Mouse (Mus musculus): ENCODE results near the gene Taz. TPM values are rescaled to one million over a fixed set of nuclear protein-coding genes. Genes with fewer than 3 reads are reported as not detected.
A peak's percentile ranks its signal among the peaks of the same experiment; 100 is the strongest.

Gene Taz
- 93.6 and 101 TPM in 2 replicates for polyA plus RNA-seq (2015; fragmentation: Nextera tagmentation; extraction: Ambion mirVana)

DNA sequence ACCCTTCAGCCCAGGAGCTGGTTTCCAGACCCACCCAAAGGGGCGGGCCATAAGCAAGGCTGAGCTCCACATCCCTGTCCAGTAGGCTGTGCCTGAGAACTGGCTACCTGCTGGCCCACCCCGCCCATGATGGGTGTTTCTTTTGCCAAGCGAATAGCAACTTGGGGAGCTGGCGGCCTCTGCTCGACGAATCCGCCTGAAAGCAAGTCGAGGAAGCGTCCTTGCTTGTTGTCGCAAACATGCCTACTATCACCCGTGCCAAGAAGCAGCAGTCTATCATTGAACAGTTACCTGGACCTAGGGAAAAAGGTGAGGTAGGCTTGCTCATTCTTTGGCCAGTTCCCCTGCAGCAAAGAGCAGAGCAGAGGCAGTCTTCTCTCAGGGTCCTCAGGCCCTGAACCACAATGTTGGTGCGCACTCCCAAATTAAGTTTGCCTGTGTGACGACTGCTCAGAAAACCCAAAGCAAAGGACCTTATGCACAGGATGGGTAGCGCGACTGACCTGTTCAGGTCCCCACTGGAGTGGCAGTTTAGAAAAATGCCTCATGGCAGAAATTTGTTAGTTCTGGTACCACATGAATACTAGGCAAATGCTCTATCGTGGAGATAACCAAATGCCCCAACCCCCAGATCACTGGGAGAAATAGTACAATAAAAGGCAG, at the start of gene Taz, which contains the start of gene Dnase1l1:
TSS of gene Taz (plus strand) at position 181 of the 663 bp plus-strand sequence.
TSS of gene Dnase1l1 (minus strand) at position 606 of the 663 bp plus-strand sequence.
- H3K4me3 ChIP-seq = peak within 1 kb of the TSS; percentile 51
- ATAC-seq (replicated peaks) = peak; percentile 66
- peak within 1 kb of the TSS; percentile 86 for H3K27ac ChIP-seq (replicated peaks)
- no peaks in the 10 kb centered on the region for H3K27me3 ChIP-seq
- no peaks in the 10 kb centered on the region for H3K9me3 ChIP-seq
- H3K4me1 ChIP-seq = peaks cover 19% of the 10 kb centered on the region
- no peaks in the 10 kb centered on the region for H3K36me3 ChIP-seq
- peak within 1 kb of the TSS; percentile 67 for H3K4me2 ChIP-seq (replicated peaks)
- H3K9ac ChIP-seq (replicated peaks) = peak within 1 kb of the TSS; percentile 71
- WGBS = 22% methylated on average over 16 of the region's 16 CpGs

DNA sequence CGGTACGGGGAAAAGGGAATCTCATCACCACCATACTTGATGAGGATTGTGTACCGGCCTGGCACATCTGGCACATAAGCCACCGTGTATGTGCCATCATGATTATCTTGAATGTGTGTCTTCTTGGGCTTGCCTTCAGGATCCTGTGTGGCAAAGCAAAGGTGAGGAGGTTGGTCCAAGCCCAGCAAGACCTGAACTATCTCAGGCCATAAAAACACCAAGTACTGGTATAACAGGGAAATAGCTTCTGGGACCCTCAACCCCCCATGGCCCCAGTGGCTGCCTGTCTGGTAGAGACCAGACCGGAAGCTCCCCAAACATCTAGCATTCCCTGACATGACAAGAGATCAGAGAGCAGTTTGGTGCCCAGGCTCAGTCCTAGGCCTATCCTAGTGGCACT, 48.5 kb upstream of the Taz start:
- Histone ChIP-seq H3K27ac (replicated peaks) (no peak overlapping the region), H3K27me3 (no peaks in the 10 kb centered on the region), H3K4me1 (no peaks in the 10 kb centered on the region), H3K9me3 (no peaks in the 10 kb centered on the region), H3K9ac (replicated peaks) (no peak overlapping the region), H3K4me3 (no peak overlapping the region), H3K36me3 (peaks cover 87% of the 10 kb centered on the region), H3K4me2 (replicated peaks) (no peak overlapping the region)
- no peak for ATAC-seq (replicated peaks)
- WGBS = 94% methylated on average over 5 of the region's 5 CpGs

DNA sequence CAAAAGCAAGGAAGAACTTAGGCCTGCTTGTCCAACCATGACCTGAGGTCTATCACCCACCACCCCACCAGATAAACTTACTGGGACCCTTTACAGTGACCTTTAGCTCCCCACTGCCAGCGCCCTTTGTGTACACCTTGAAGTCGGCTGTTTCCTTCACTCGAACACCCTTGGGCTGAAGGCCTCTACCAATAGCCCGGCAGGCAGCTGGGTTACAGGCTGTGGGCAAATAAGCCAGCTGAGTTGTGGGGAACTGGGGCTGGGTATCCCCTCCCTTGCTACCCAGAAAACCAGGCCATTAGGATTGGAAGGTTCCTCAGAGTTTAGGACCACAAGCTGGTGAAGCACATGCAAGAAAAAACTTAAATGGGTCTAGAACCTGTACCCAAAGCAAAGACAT, 41.4 kb upstream of the Taz start:
- Histone ChIP-seq H3K9ac (replicated peaks) (no peak overlapping the region), H3K4me3 (no peak overlapping the region), H3K27me3 (no peaks in the 10 kb centered on the region), H3K4me2 (replicated peaks) (no peak overlapping the region), H3K9me3 (no peaks in the 10 kb centered on the region), H3K27ac (replicated peaks) (no peak overlapping the region), H3K36me3 (peaks cover 67% of the 10 kb centered on the region), H3K4me1 (peaks cover 16% of the 10 kb centered on the region)
- no peak for ATAC-seq (replicated peaks)
- WGBS = 94% methylated on average over 4 of the region's 4 CpGs

DNA sequence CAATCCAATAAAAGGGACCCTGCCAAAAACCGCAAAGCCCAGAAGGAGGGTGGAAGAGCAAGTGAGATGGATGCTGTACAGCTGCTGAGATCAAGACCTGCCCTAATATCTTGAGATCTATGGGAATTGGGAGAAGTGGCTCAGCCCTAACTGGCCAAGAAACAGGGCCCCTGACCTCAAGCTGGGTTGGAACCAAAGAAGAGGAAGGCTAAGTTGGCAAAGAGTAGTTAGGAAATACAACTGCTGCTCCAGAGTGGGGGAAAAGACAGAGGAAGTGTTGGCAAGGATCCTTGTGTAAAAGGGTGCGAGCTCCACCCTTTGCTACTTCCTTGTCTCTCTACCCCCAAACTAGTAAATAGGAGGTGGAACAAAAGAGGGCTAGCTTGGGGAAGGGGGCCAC, 38.3 kb upstream of the Taz start:
- Histone ChIP-seq H3K4me3 (peak overlapping the region; percentile 62), H3K9me3 (no peaks in the 10 kb centered on the region), H3K27me3 (no peaks in the 10 kb centered on the region), H3K4me2 (replicated peaks) (peak overlapping the region; percentile 56), H3K4me1 (peaks cover 16% of the 10 kb centered on the region), H3K27ac (replicated peaks) (no peak overlapping the region), H3K36me3 (peaks cover 45% of the 10 kb centered on the region), H3K9ac (replicated peaks) (no peak overlapping the region)
- no peak for ATAC-seq (replicated peaks)
- WGBS = 88% methylated on average over 2 of the region's 2 CpGs

DNA sequence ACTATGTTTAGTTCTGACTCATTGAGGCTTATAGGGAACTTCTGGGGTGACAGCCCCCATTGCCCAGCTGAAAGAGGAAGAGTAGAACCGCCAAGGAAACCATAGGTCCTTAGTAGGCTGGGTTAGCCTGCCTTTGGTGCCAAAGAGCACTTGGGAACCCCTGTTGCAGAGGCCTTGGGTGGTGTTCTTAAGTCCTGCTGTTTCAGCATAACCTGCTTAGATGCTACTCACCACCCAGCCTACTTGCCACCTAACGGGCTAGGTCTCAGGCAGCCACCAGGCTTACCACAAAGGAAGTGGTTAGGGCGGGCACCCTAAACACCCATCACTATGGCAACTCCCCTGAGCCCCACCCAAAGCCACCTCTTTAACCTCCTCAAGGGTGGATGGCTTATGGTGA, 37.9 kb upstream of the Taz start:
- 50% methylated on average over 3 of the region's 3 CpGs for WGBS
- peak overlapping the region; percentile 69 for H3K9ac ChIP-seq (replicated peaks)
- H3K27me3 ChIP-seq = no peaks in the 10 kb centered on the region
- H3K36me3 ChIP-seq = peaks cover 41% of the 10 kb centered on the region
- peak overlapping the region; percentile 62 for H3K4me3 ChIP-seq
- peak overlapping the region; percentile 56 for H3K4me2 ChIP-seq (replicated peaks)
- H3K4me1 ChIP-seq = peaks cover 16% of the 10 kb centered on the region
- H3K9me3 ChIP-seq = no peaks in the 10 kb centered on the region
- ATAC-seq (replicated peaks) = no peak
- peak overlapping the region; percentile 92; the same call in 1 of the 2 replicates for H3K27ac ChIP-seq (replicated peaks)

DNA sequence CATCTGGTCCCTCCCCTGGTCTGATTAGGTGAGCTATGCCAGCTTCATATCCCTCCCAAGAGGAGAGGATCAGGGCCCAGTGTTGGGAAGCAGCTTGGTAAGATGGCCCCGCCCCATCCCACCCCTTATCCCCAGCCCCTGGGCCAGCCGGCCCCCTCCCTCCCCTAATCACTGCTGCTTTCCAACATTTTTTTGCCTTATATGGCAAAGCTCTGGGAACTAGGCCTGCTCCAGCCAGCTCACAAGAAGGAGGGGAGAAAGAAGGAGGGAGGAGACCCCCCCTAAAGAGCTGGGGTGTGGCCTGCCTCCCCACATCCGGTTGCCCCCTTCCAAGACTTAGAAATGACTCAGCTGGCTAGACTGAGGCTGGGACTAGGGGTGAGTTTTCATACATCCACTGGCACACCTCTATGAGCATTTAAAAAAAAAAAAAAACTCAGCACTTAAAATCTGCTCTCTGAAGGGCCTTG, 37.1 kb upstream of the Taz start:
- no peaks in the 10 kb centered on the region for H3K27me3 ChIP-seq
- H3K36me3 ChIP-seq = peaks cover 33% of the 10 kb centered on the region
- peaks cover 16% of the 10 kb centered on the region for H3K4me1 ChIP-seq
- H3K4me3 ChIP-seq = peak overlapping the region; percentile 62
- peak overlapping the region; percentile 69 for H3K9ac ChIP-seq (replicated peaks)
- peak overlapping the region; percentile 92 for H3K27ac ChIP-seq (replicated peaks)
- no peaks in the 10 kb centered on the region for H3K9me3 ChIP-seq
- WGBS = 37% methylated on average over 3 of the region's 3 CpGs
- H3K4me2 ChIP-seq (replicated peaks) = peak overlapping the region; percentile 56
- peak; percentile 42 for ATAC-seq (replicated peaks)

DNA sequence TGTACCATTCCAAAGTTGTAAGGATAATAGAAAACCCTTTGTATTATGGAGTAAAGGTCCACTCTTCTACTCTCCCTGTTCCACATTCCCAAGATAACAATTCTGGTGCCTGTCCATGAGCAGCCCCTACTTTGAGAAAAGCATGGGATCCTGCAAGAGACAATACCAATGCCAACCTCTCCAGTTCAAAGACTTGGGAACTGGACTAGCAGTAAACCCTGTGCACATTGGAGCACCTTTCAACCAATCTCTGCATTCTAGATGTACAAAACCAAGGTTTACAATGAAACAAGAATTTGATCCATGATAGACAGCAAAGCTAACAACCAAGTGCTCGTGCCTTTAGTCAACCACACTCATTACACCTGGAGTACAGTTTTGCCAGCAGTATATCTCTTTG, 36.6 kb upstream of the Taz start:
- peak overlapping the region; percentile 56 for H3K4me2 ChIP-seq (replicated peaks)
- no peak for ATAC-seq (replicated peaks)
- no peaks in the 10 kb centered on the region for H3K9me3 ChIP-seq
- H3K36me3 ChIP-seq = peaks cover 28% of the 10 kb centered on the region
- no peaks in the 10 kb centered on the region for H3K27me3 ChIP-seq
- peak overlapping the region; percentile 92 for H3K27ac ChIP-seq (replicated peaks)
- WGBS = 40% methylated on average over 1 of the region's 1 CpGs
- H3K4me1 ChIP-seq = peaks cover 16% of the 10 kb centered on the region
- peak overlapping the region; percentile 62 for H3K4me3 ChIP-seq
- H3K9ac ChIP-seq (replicated peaks) = peak overlapping the region; percentile 69

DNA sequence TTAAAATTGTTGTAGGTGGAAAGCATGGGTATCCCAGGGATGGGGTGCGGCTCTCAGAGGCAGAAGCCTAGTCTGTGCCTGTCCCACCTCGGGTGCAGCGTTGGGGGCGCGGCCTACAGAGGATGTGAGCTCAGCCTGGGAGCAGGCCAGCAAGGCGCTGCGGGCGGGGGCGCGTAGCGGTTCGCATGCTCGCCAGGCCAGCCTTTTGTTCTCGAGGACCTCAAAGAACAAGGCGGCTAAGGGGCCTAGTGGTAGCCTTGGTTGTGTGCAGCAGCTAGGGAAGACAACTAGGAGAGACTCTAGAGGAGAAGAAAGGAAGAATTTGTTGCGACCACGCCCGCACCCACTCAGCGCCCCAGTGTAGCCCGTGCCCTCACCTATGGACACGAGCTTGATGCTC, 36.0 kb upstream of the Taz start:
- Histone ChIP-seq H3K4me1 (peaks cover 16% of the 10 kb centered on the region), H3K4me3 (peak overlapping the region; percentile 62), H3K36me3 (peaks cover 23% of the 10 kb centered on the region), H3K27me3 (no peaks in the 10 kb centered on the region), H3K9ac (replicated peaks) (peak overlapping the region; percentile 69), H3K27ac (replicated peaks) (peak overlapping the region; percentile 92), H3K4me2 (replicated peaks) (peak overlapping the region; percentile 56), H3K9me3 (no peaks in the 10 kb centered on the region)
- ATAC-seq (replicated peaks) = peak; percentile 46
- 26% methylated on average over 21 of the region's 21 CpGs for WGBS

DNA sequence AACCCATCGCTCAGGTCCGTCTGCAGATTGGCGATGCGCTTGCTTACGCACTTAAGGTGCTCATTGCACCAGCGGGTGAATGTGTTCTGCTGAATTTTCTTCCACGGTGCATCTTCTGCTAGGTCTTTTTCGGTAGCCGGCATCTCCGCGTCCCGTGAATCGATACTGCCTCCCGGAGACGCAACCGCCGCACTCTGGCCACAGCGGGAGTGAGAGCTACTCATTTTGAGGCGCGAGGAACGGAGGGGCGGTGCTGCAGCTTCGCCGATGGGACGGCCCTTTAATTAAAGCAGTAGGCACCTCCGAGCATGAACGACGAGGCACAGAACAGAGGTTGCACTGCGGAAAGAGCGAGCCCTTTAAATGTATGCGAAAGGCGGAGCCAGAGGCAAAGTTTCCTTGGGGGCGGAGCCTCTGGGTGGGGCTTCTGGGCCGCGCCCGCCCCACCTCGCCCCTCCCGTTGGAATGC, 35.5 kb upstream of the Taz start:
- peak overlapping the region; percentile 69 for H3K9ac ChIP-seq (replicated peaks)
- ATAC-seq (replicated peaks) = peak; percentile 91
- peak overlapping the region; percentile 92 for H3K27ac ChIP-seq (replicated peaks)

DNA sequence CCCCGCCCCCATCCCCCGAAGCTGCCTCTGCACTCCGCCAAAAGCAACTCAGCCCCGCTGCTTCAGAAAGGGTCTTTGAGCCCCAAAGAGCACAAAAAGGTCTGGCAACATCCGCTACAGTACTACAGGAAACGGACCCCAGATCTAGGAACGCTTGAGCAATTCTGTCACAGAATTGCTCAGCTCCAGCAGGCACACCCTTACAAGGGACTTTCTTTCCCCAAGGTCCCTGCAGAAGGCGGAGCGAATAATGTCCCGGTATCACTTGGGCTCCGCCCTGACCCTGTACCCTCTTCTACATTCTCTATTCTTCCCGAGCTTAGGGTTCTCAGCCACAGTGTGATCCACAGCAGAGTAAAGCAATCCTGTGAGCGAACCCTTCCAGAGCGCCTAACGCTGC, 35.0 kb upstream of the Taz start:
- Histone ChIP-seq H3K4me2 (replicated peaks) (peak overlapping the region; percentile 48), H3K4me3 (peak overlapping the region; percentile 62), H3K9me3 (no peaks in the 10 kb centered on the region), H3K27ac (replicated peaks) (peak overlapping the region; percentile 81), H3K4me1 (peaks cover 16% of the 10 kb centered on the region), H3K9ac (replicated peaks) (peak overlapping the region; percentile 47), H3K27me3 (no peaks in the 10 kb centered on the region), H3K36me3 (peaks cover 13% of the 10 kb centered on the region)
- WGBS = 28% methylated on average over 15 of the region's 15 CpGs
- ATAC-seq (replicated peaks) = peak; percentile 46

More for the DNA sequence above, 35.5 kb upstream of the Taz start:
- H3K4me3 ChIP-seq = peak overlapping the region; percentile 62
- H3K9me3 ChIP-seq = no peaks in the 10 kb centered on the region
- H3K36me3 ChIP-seq = peaks cover 17% of the 10 kb centered on the region
- peak overlapping the region; percentile 56 for H3K4me2 ChIP-seq (replicated peaks)
- H3K27me3 ChIP-seq = no peaks in the 10 kb centered on the region
- H3K4me1 ChIP-seq = peaks cover 16% of the 10 kb centered on the region
- 23% methylated on average over 38 of the region's 38 CpGs for WGBS

DNA sequence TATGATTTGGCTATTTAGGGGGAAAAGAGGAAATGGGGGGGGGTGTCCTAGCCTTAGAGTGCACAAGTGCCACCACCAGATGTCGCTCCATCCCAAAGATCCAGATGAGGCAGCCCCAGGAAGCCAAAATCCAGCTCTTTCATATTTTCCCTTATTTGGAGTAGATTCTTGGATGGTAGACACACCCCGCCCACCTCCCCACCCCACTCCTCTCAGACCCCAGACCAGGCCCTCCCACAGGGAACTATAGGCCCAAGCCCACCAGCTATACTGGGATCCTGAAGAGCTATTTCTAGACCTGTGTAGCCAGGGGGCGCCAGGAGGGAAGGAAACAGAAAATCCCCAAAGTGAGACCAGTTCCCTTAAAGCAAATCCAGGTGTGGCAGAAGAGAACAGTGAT, 33.1 kb upstream of the Taz start:
- Histone ChIP-seq H3K4me3 (no peak overlapping the region), H3K4me2 (replicated peaks) (0 out of 2 replicates have a peak overlapping the region, but pooled peaks have one; percentile 60), H3K27ac (replicated peaks) (no peak overlapping the region), H3K4me1 (peaks cover 5% of the 10 kb centered on the region), H3K36me3 (no peaks in the 10 kb centered on the region), H3K27me3 (no peaks in the 10 kb centered on the region), H3K9me3 (no peaks in the 10 kb centered on the region), H3K9ac (replicated peaks) (no peak overlapping the region)
- no peak for ATAC-seq (replicated peaks)
- WGBS = 17% methylated on average over 3 of the region's 3 CpGs

DNA sequence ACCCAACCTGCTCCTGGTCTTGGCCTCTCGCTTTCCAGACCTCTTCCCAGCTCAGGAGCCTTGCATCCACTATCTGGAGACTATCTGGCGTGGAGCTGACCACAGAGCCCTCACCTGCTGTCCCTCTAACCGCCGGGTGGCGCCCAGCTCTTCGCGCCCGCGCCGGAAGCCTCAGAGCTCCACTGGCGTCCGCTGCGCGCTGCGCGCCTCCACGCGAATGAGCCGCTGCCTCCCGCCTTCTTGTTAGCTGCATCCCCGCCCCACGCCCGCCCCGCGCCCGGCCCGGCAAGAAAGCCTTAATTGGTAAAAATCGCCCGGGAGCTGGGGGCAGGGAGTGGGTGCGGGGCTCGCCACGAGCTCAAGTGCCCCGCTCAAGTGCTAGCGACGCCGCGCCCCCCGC, 32.1 kb upstream of the Taz start, which contains the start of gene Flna:
TSS of gene Flna (minus strand) at position 206 of the 400 bp plus-strand sequence.
- H3K4me1 ChIP-seq = no peaks in the 10 kb centered on the region
- H3K9me3 ChIP-seq = no peaks in the 10 kb centered on the region
- H3K4me3 ChIP-seq = peak within 1 kb of the TSS; percentile 44
- peak within 1 kb of the TSS; percentile 15; the same call in 1 of the 2 replicates for H3K27ac ChIP-seq (replicated peaks)
- H3K27me3 ChIP-seq = no peaks in the 10 kb centered on the region
- no peaks in the 10 kb centered on the region for H3K36me3 ChIP-seq
- peak within 1 kb of the TSS; percentile 60 for H3K4me2 ChIP-seq (replicated peaks)
- 23% methylated on average over 38 of the region's 38 CpGs for WGBS
- H3K9ac ChIP-seq (replicated peaks) = peak within 1 kb of the TSS; percentile 49
- ATAC-seq (replicated peaks) = no peak
